Mouse (Mus musculus): ENCODE data around the gene Diras2.
A peak's percentile ranks its signal among the peaks of the same experiment; 100 is the strongest.

The Diras2 gene

DNA sequence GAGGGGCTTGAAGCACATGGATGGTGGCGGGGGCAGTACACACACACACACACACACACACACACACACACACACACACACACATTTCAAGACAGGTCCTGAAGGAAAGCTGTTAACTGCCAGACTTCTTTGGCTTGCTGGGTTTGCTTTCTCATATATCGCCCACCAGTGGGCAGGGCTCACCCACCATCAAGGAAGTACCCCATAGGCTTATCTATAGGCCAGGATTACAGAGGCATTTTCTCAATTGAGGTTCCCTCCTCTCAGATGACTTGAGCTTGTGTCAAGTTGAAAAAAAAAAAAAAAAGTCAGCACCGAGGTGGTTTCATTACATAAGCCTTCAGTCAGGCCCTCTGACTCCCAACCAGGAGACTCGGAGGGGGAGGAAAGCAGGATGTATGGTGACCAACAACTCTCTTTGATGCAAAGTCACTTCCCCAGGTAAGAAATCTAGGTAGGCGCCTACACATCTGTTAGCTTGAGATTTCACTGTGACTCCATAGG lies 19.7 kb upstream of the Diras2 start:
- DNase-seq, result no peak

GRCm38 (mm10) chr13:52546288-52546687 lies 15.2 kb upstream of the Diras2 start:
- DNase-seq, result no peak

- DNase-seq, result no peak
These were observed 11.6 kb upstream of the Diras2 start for GRCm38 (mm10) chr13:52542636-52543035.

GRCm38 (mm10) chr13:52542036-52542526 lies 11.0 kb upstream of the Diras2 start:
- no peak for DNase-seq

DNA sequence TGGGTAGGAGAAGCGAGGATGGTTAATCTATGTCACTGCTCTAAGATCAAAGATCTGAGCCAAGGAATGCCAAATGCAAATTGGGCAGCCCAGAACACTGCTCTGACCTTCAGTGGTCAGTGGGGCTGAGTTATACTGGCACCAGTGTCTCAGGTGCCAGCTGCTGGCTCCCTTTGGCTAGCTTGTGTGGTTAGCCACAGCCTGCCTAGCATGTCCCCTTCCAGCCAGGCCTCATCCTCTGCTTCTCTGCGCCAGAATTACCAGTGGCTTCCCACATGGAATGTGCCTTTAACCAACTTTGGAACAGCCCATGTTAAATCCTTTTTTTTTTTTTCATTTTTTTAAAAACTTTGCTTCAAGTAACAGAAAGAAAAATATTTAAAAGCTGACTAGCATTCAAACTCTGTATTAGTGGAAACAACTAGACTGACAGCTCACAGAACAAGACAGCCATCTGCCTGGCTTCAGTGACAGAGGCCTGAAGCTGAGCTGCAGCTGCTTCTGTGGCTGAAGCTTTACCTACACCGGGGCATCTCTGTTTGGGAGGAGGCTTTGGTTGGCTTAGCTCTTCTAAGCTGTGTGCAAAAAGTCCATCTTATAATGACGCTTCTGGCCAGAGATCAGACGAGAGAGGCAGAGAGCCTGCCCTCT lies 10.4 kb upstream of the Diras2 start:
- no peak for DNase-seq

GRCm38 (mm10) chr13:52539461-52539860 lies 8.4 kb upstream of the Diras2 start:
- DNase-seq, result no peak

DNA sequence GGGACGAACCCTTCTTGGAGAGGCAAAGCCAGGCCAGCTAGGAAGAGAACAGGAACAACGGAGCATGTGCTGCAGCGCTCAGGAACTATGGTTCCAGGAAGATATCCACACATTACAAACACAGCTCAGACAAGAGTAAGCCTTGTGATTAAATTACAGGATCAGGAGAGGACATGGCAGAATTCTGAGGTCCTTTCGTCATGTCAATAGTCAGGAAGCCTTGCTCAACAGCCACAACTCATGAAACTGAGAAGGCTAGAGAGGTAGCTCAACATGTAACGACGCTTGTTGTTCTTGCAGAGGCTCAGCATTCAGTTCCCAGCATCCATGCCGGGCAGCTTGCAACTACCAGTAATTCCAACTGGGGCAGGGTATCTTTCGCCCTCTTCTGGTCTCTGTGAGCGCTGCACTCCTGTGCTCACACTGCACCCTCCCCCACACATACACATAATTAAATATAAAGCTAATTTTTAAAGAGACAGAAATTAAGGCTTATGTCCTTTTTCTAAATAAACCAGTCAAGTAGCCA lies 7.6 kb upstream of the Diras2 start:
- DNase-seq, result no peak

DNA sequence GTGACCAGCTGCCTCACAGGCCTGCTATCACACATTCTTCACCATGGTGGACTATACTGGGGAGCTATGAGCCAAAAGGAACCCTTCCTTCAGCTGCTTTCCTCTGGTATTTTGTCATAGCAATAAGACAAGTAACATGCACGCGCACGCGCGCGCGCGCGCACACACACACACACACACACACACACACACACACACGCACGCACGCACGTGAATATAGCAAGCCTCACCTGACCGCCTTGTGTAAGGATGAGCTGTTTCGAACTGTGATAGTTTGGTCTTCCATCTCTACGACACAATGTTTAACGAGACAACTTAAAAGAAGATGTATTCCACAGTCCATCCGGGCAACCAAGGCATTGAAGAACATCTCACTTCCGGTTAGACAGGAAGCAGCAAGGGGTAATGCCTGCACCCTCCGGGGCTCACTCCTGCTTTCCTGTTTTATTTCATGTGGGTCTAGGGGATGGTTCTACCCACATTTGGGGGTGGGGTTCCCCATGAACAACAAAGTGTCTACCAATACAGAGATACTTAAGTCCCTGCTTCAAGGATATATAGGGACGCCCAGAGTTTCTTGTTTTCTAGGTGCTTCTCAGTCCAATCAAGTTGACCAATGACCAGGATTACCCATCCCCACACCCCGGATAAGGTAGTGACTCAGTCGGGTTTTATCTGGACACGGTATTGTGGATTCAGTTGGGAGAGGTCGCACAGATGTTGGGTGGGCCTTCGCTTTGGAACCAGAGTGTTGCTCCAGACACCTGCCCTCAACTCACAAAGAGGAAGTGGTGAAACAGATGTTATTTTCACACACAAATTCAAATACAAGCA lies 6.9 kb upstream of the Diras2 start:
- DNase-seq, result no peak

- peak; percentile 72 for DNase-seq
These were observed 4.5 kb upstream of the Diras2 start for GRCm38 (mm10) chr13:52535542-52535941.

DNA sequence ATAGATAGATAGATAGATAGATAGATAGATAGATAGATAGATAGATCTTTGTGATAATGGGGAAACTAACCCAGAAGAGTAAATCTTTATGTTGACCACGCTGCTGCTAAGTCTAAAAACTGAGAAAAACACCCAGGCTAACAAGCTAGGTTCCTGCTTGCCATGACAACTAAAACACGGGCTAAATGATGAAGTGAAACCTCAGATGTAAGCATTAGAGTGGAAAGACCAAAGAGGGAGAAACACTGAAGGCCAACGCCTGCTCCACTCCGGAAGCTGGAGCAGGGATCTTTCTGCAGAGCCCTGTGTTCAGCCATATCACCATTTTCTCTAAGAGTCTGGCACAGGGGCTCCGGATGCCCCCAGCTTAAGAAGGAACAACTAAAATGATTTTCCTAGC lies 2.6 kb upstream of the Diras2 start:
- DNase-seq, result no peak

DNA sequence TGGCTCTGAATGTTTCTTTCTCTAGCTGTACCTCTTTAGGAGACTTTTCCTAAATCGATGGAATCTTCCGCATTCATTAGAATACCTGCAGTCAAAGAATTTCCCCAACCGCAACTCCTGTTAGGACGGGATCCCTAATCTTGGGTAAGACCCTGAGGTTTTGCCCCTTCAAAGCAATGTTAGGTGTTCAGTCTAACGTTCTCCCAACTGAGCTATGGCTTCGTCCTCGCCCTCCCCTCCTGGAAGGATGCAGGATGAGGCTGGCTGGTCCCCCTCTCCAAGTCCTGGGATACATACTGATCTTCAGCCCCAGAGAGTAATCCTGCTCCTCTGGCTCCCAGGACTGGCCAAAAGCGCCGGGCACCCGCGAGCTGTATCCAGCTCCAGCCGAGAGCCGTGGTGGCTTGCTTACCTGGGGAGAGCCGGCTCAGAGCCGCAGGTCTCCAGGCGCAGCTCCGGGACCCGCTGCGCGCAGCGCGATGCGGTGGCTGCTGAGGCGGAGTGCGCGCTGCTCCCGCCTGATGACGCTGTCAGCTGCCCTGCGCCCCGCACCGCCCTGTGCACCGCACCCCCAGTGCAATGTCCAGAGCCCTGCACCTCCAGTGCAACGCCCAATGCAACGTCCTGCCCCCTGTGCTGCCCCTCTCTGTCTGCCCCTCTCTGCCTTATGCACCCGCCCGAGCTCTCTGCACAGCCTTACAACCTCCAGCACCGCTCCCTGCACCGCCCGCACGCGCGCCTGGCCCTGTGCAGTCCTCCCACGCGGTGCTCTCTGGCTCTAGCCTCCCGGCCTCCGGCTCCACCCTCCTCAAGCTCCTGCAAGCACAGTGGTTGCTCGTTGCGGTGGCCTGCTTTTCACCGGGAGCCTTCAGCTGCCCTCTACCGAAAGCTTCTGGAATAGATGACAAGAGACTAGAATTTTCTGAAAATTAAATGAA lies 802 bp downstream of the Diras2 start:
- peak; percentile 92 for DNase-seq

DNA sequence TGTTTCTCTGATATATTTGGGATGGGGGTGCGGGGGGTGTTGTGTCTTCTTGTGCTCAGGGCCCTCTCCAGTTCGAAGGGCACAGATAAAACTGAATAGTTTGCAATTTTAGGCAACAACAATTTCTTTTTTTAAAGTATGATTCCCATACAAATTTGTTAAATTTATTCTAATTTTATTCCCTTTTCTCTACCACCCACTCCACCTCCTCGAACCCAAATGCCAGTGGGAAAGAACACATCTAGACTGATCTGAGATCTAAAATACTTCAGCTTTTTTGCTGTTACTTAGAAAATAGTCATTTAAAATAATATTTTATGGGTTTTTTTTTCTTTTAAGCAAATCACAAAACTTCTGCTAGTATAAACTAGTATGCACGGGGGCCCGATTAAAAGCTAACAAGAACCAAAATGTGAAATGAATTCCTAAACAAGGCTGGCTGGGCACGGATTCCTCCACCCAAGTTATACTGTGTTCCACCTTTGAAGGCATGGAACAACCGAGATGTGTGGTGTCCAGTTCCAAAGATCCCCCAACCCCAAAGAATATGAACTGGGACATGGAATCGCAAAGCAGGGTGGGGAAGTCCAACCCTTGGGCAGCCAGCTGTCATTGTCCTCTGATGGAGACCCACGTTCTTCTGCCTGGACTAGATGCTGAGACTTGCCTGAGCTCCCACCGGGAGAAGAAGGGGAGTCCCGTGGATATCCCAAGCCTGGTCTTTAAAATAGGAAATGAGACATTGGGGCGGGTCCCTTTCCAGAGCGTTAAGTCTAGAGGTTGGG lies 1.7 kb downstream of the Diras2 start:
- peak; percentile 44 for DNase-seq

DNA sequence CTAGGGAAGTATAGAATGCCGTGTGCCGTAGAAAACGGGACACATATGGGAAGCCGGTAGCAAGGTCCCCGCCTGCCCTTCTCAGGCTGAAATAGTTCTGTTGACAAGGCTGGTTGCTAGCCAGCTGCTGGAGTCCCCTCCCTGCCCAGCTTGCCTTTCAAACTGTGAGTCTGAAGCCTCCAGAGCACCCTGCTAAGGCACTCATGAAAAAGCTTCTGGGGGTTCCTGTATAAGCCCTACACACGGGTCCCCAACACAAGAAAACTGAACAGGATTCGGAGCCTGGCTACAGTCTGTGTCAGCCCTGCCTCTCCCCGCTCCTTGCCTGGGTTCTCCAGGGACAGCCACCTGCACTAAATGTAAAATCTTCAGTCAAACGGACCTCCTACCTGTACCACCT lies 2.3 kb downstream of the Diras2 start:
- no peak for DNase-seq

- DNase-seq, result no peak
These were observed 2.8 kb downstream of the Diras2 start for GRCm38 (mm10) chr13:52528281-52528680.

DNA sequence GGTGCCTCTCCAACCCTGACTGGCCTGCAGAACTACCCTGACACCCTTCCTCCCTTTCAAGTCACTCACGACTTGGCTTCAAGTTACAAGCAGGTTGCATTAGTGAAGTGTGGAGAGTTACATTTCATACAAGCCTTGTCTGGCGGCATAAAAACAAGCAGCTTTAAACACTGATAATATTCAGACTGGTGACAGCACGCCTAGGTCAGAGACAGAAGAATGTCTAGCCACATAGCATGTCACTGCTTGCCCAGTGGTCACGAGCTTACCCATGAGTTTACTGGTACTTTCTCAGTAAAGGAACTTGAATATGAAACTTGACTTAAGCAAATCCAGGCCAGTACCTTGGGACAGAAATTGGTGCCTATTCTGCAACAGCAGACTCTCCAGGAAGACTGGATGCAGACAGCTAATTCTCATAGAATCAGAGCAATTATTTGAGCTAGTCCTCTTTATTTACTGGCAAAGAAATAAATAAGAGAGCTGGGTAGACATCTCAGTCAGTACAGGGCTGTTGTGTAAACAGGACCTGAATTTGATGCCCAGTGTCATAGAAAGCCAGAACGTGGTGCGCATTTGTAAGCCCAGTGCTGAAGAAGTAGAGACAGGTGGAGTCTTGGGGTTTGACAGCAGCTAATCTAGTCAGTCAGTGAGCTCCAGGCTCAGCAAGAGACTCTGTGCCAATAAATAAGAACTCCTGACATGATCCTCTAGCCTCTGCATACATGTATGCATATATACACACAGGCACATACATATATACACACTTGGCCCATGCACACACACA lies 4.6 kb downstream of the Diras2 start:
- DNase-seq, result no peak

DNA sequence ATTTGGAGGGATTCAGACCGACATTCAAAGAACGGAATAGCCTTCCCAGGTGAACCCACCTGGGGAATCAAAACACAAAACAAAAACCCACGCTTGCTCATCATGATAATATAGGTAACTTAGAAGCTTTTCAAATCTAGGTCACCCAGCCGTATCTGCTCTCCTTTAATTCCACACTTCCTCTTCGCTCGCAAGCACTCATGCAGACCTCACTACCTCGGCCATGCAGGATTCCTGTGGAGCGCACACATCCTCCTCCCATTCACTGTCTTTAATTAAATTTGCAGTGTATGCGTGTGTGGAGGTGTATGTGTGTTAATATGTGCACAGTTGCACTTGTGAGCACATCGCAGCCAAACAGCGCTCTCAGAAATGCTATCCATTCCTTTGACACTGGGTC lies 6.8 kb downstream of the Diras2 start:
- DNase-seq, result no peak

DNA sequence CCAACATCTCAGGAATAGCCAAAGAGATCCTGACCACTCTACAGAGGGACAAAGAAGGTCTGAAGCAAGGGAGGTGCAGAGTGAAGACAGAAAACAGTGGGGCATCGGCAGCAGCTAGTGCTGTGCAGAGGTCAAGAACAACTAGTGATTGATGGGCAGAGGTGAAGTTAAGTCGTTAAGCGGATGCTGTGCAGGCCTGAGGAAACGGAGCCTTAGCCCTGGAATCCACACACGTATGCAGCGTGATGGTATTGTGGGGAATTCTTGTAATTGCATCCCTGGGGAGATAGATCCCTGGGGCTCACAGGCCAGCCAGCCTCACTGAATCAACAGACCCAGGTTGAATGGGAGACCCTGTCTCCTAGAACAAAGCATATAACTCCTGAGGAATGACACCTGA lies 9.9 kb downstream of the Diras2 start:
- DNase-seq, result no peak

GRCm38 (mm10) chr13:52519425-52519824 lies 11.7 kb downstream of the Diras2 start:
- peak; percentile 30 for DNase-seq

DNA sequence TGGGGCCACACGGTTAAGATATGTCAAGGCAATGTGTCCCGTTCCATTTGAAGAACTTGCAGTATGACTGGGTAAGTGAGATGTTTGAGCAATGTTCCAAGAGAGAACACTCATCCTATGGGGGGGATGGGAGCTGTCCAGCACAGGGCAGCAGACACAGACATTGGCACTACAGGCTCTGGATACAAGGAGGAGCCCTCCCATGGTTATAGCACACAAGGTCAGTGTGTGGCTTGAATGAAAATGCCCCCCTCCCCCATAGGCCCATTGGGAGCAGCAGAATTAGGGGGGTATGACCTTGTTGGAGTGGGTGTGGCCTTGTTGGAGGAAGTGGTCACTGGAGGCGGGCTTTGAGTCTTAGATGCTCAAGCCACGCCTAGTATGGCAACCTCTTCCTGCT lies 12.7 kb downstream of the Diras2 start:
- no peak for DNase-seq

DNA sequence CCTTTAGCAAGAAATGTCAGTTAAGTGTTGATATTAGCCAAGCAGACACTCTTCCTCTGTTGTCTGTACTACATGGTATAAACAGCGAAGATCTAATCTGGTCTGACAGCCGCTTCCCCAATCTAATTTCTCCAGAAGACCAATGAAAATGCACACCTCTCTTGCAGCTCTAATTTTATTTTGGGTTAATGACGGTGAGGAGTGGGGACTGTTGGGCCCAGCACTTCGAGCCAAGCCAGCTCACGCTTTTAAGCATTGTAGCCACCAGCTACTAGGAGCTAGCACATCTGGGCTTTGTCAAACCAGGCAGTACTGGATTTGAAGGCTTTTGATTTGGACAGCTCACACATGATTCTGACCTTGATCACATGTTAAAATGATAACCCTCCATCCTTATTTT lies 14.1 kb downstream of the Diras2 start:
- DNase-seq, result no peak

DNA sequence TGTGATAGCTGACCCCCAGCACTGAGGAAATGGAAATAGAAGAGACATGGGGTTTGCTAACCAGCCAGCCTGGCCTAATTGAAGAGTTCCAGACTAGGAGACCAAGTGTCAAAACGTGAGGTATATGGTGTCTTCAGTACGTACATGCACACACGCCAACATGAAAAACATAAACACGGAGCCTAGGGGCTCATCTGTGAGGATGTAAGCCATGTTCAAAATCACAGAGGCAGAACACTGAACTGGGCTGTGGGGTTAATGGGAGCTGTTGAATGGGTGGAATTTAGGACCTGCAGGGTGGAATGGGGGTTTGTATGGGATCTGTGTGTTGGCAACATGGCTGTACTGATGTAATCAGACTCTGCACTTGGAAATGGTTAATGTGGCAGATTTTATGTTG lies 14.5 kb downstream of the Diras2 start:
- DNase-seq, result no peak
